Mouse (Mus musculus) adrenal gland, postnatal 25 days (tissue): Measurements from ENCODE around the gene Olfr1373. TPM values are rescaled to one million over a fixed set of nuclear protein-coding genes. Genes with fewer than 3 reads are reported as not detected.

Experiments
- DNase-seq: peaks from one replicate; pipeline ENCODE4 v3.0.0; 2021; ENCODE audit warnings: mixed read lengths
- microRNA-seq, 2 experiments: library from miRNA; unstranded; fragments of <30 nt; microRNA quantifications; one replicate each; pipeline ENCODE4 v1.2.0; 2021
- total RNA-seq: library from RNA; stranded (reverse); gene quantifications from 2 replicates; pipeline ENCODE4 v1.2.3, GENCODE M21; 2021

The Olfr1373 gene
- total RNA-seq, 1 experiment from 2014 or later: not detected

DNA sequence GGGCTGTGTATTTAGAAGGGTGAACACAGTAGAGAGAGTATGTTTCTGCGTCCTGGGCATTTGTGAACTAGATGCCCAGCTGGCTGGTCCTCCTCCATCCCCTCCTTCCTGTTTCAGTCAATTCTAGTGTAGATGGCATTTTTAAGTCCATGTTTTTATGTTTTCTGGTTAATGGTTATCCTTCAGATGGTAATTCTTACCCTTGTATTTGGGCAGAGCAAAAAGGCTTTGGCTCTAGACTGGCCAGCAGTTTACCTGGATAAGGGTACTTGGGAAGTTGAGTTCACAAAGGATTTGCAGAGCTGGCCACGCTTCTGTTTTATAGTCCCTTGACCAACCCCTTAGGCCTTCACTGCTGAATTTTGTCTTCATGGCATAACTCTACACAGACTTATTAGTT lies 39.3 kb downstream of the Olfr1373 start:
- no peak for DNase-seq

DNA sequence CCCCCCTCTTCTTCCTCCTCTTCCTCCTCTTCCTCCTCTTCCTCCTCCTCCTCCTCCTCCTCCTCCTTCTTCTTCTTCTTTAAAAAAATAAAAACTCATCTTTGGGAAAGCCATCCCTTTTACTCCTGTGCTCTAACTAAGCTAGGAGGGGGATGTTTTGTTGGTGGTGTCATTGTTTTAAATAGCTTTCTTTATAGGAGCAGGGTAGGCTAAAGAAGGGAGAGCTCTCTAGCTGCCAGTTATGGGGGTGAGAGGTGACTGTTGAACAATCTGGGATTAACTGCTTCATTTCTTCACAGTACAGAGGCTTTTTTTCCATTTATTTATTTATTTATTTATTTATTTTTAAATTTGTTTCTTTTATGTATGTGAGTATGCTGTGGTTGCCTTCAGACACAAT lies 39.8 kb downstream of the Olfr1373 start:
- DNase-seq: no peak

DNA sequence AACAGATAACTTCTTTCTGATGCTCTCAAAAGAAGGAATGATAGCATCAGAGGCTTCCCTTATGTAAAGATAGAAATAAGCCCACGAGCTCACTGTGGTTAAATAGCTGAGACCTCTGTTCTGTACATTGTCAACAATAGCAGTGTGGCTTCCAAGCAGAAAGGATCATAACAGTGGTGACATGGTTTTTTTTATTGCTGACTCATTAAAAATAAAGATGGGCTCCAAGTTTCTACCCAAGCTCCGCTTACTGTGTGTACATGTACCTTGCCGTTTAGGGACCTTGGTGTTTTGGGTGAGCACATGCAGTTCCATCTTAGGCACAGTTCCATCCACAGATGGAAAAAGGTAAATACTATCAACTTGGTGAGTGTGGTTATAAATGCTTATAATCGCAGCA lies 42.4 kb downstream of the Olfr1373 start:
- DNase-seq: no peak

DNA sequence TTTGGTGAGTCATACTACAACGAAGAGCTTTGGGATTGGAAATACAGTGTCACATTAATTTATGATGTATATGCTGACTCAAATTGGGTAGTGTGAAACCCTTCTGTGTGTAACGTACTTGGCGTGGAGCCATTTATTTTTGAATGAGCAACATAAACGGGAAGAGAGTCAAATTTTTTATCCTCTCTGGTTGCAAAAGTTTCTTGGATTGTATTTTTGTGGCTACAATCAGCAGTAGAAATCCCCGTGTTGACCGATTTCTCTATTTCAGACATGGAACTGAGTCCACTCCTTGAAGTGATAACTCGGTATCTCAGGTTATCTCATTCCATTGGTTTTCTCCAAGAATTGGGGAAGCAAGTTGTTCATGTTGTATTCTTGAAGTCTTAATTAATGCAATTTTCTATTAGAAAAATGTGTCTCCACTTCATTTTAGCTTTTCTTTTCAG lies 45.5 kb downstream of the Olfr1373 start:
- no peak for DNase-seq

- DNase-seq: peak; percentile 69
These were observed 46.1 kb downstream of the Olfr1373 start for GRCm38 (mm10) chr11:52099031-52099761.

GRCm38 (mm10) chr11:52098398-52098946 lies 46.9 kb downstream of the Olfr1373 start, which contains the start of gene Ppp2ca:
Gene Ppp2ca, plus strand, starts transcription at chr11:52098681.
- peak; percentile 98 for DNase-seq

DNA sequence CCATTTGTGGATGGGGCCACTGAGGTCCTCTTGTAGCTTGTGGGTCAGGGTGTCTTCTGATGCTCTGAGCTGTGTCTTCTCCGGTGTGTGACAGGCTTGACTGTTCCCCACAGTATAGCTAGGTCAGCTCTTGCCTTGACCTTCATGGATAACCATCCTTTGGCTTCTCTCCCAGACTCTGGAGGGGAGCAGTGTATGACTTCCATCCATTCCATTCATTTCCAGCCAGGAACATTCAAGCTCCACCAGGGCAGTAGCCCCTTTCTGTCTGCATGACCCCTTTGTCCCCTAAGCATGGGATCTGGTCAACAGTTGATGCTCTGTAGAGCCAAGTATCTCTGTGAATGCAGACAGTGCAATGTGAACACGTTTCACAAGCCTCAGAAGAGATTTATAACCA lies 47.7 kb downstream of the Olfr1373 start:
- DNase-seq: peak; percentile 14

GRCm38 (mm10) chr11:52097016-52097415 lies 48.3 kb downstream of the Olfr1373 start:
- no peak for DNase-seq

Small RNA genes within 50 kb of the gene (microRNA-seq; reads per million reads assigned to microRNA genes)
- 0 reads per million in 2 experiments for gene Gm24157
- gene Mir3061: 6.0 to 6.5 reads per million in 2 experiments

Other genes starting within 250 kb of the Olfr1373 start
- gene Cdkn2aipnl, start 177.9 kb downstream of the Olfr1373 start, total RNA-seq: 20.1 and 20.5 TPM in 2 replicates
- 140 and 160 TPM in 2 replicates for gene Ube2b, start 144.8 kb downstream of the Olfr1373 start, total RNA-seq
- gene Cdkl3, start 141.3 kb downstream of the Olfr1373 start, total RNA-seq: 4.0 and 4.7 TPM in 2 replicates
- 77.2 and 91.2 TPM in 2 replicates for gene Ppp2ca, start 46.8 kb downstream of the Olfr1373 start, total RNA-seq
- gene Olfr1371, start 68.5 kb upstream of the Olfr1373 start, total RNA-seq: not detected in 2 replicates
- 448 and 476 TPM in 2 replicates for gene Skp1a, start 86.5 kb upstream of the Olfr1373 start, total RNA-seq
- gene Tcf7, start 137.5 kb upstream of the Olfr1373 start, total RNA-seq: 38.8 and 41.3 TPM in 2 replicates
- 410 and 432 TPM in 2 replicates for gene Vdac1, start 215.3 kb upstream of the Olfr1373 start, total RNA-seq